Mouse (Mus musculus) olfactory bulb, adult 2 months (tissue): Measurements from ENCODE around the gene Atp5l.
A peak's percentile ranks its signal among the peaks of the same experiment; 100 is the strongest.

Experiments used
- CTCF ChIP-seq: fragments of 200-500 bp; IDR thresholded peaks from 2 replicates; pipeline ENCODE4 v1.5.1; 2012; ENCODE audit warnings: low read depth, mild to moderate bottlenecking, low read length, moderate library complexity; ENCODE audit not compliant: insufficient read depth
- POLR2A ChIP-seq: fragments of 200-500 bp; IDR thresholded peaks from 2 replicates; pipeline ENCODE4 v1.6.1; 2012; ENCODE audit warnings: mild to moderate bottlenecking, low read depth, low read length, moderate library complexity; ENCODE audit not compliant: insufficient read depth

- TF ChIP-seq POLR2A: peak; percentile 63
- no peak for TF ChIP-seq CTCF
Measured at GRCm38 (mm10) chr9:44881221-44881871, 39.2 kb downstream of the Atp5l start, which contains the start of gene Kmt2a.
